Mouse (Mus musculus): Measurements from ENCODE around the gene Mccc1. TPM values are rescaled to one million over a fixed set of nuclear protein-coding genes. Genes with fewer than 3 reads are reported as not detected.

Gene Mccc1
- total RNA-seq, 2 experiments from 2014 or later: 45.5 to 49.9 TPM

DNA sequence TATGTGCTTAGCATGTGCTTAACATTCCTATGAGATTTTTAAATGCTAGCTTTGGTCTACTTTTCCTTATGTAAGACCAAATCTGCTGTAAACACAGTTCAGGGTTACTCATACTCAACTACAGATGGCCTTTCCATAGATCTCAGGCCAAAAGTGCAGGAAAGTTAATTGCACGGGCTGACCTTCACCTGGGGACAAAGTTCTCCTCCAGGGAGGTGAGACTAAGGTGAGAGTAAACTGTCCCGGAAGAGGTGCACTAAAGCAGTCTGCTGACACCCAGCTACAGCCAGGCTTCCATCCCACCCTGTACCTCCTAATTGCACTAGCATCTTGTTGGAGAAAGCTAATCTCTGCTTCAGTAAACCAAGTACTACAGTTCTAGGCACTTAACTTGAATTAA lies 74.6 kb downstream of the Mccc1 start:
- intact Hi-C loops (cut with DNase I): no loop called here
- no peak for DNase-seq

GRCm38 (mm10) chr3:35924007-35924406 lies 76.5 kb downstream of the Mccc1 start:
- intact Hi-C loops (cut with DNase I): no loop called here
- DNase-seq: no peak

DNA sequence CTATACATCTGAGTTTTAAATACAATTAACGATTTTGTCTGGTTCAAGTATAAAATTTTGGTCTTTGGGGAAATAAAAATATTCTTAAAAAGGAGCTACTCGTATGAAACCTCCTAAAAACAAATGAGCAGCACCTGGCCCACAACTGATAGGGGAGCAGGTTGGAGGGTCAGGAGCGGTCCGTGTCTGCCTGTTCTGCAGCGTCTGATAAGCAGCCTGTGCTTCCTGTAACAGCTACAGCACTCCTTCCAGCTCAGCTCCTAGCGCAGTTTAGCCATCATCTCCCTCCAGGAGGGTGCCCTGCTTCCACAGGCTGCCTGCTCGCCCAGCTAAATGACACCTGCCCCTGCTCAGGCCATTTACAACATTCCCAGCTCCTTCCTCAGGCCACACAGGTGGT lies 77.0 kb downstream of the Mccc1 start:
- intact Hi-C loops (cut with DNase I): no loop called here
- DNase-seq: no peak

DNA sequence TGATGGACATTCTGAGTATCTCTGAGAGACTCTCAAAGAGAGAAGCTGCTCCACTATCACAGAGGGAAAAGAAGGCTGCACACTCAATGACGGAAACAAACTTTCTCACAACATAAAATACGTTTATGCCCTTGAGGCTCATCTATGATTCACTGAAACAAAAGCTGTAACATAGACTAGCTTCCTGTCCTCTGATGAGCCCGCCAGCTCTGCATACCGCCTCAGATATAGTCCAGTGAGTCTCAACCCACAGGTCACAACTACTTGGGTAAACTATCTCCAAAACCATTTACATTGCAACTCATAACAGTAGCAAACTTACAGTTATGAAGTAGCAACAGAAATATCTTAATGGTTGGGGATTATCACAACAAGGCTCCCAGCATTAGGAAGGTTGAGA lies 78.0 kb downstream of the Mccc1 start:
- DNase-seq: no peak
- intact Hi-C loops (cut with DNase I): no loop called here

DNA sequence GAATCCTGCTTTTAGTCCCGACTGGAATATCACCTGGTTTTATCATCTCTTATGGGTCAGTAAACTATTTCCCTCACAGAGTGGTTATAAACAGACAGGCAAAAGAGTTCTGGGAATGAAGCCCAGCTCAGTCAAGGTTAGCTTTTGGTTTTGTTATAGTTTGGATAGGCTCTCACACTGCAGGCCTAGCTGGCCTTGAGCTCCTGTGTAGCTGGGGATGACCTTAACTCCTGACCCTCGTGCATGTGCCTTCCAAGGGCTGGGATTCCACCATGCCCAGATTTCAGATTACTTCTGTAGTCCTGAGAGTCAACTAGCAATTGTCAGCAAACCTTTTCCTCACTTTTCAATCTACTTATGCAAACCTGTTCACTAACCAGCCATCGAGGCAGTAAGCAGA lies 82.2 kb downstream of the Mccc1 start:
- intact Hi-C loops (cut with DNase I): no loop called here
- DNase-seq: no peak

Other genes starting within 250 kb of the Mccc1 start
- 10 to 100 TPM; 33.2 to 36.2 TPM for gene Atp11b, start 246.6 kb downstream of the Mccc1 start, total RNA-seq (2021)
- 10 to 100 TPM; 67.6 to 68.3 TPM for gene Dcun1d1, start 63.2 kb downstream of the Mccc1 start, total RNA-seq (2021)
- not detected for gene Ccdc144b, start 52.9 kb upstream of the Mccc1 start, total RNA-seq (2021)
- gene Acad9, start 65.3 kb upstream of the Mccc1 start, total RNA-seq (2021): 10 to 100 TPM; 57.4 to 58.4 TPM
- 1 to 10 TPM; 5.5 to 6.3 TPM for gene D3Ertd254e, start 150.3 kb upstream of the Mccc1 start, total RNA-seq (2021)
- not detected for gene Qrfpr, start 221.6 kb upstream of the Mccc1 start, total RNA-seq (2021)